Mouse (Mus musculus) heart, embryonic 16.5 days (tissue): ENCODE results near the gene Plcb2. TPM values are rescaled to one million over a fixed set of nuclear protein-coding genes. Genes with fewer than 3 reads are reported as not detected.

Experiments
- ATAC-seq: fragments of 200-750 bp; cut with Nextera tagmentation; replicated peaks from 2 replicates; pipeline ENCODE4 v1.8.0; 2017; ENCODE audit warnings: moderate number of reproducible peaks; ENCODE audit not compliant: insufficient read depth, low FRiP score; ENCODE audit errors: extremely low read depth
- H3K27ac ChIP-seq: fragments of 300-500 bp; sonication (generic); 2 replicates; pipeline ENCODE4 v1.5.1; 2014; ENCODE audit warnings: mild to moderate bottlenecking, low read length, control low read depth, moderate library complexity
- H3K27me3 ChIP-seq: fragments of 300-500 bp; sonication (generic); 2 replicates; pipeline ENCODE4 v1.6.1; 2014; ENCODE audit warnings: low read length, mixed read lengths; ENCODE audit not compliant: control insufficient read depth, insufficient read depth
- H3K36me3 ChIP-seq: fragments of 300-500 bp; sonication (generic); 2 replicates; pipeline ENCODE4 v1.6.1; 2014; ENCODE audit not compliant: control insufficient read depth, insufficient read depth
- H3K4me1 ChIP-seq: fragments of 300-500 bp; sonication (generic); 2 replicates; pipeline ENCODE4 v1.6.1; 2014; ENCODE audit warnings: low read length, mixed read lengths; ENCODE audit not compliant: control insufficient read depth, insufficient read depth
- H3K4me2 ChIP-seq: fragments of 300-500 bp; sonication (generic); 2 replicates; pipeline ENCODE4 v1.6.1; 2014; ENCODE audit warnings: low read depth, mild to moderate bottlenecking, control low read depth, low read length
- H3K4me3 ChIP-seq: fragments of 300-500 bp; sonication (generic); 2 replicates; pipeline ENCODE4 v1.5.1; 2014; ENCODE audit warnings: mild to moderate bottlenecking, control low read depth, low read length
- H3K9ac ChIP-seq: fragments of 300-500 bp; sonication (generic); 2 replicates; pipeline ENCODE4 v1.6.1; 2014; ENCODE audit warnings: low read length, control low read depth
- H3K9me3 ChIP-seq: fragments of 300-500 bp; sonication (generic); replicated peaks from 2 replicates; pipeline ENCODE4 v1.6.1; 2016; ENCODE audit warnings: low read length; ENCODE audit not compliant: control insufficient read depth
- WGBS: fragments of 180-500 bp; shearing (Covaris S2); extraction: QIAGEN DNeasy Blood & Tissue Kit; methylation state at CpG from one replicate; pipeline ENCODE4 v1.1.7; 2014; 5-methylcytosine and 5-hydroxymethylcytosine counted together
- polyA plus RNA-seq: library from polyadenylated mRNA; unstranded; fragments of >200 nt; fragmentation: Nextera tagmentation; extraction: Ambion mirVana; gene quantifications from 2 replicates; pipeline ENCODE4 v1.2.1, GENCODE M21; 2015

Gene Plcb2
- polyA plus RNA-seq, 1 experiment from 2014 or later, result 3.4 TPM

DNA sequence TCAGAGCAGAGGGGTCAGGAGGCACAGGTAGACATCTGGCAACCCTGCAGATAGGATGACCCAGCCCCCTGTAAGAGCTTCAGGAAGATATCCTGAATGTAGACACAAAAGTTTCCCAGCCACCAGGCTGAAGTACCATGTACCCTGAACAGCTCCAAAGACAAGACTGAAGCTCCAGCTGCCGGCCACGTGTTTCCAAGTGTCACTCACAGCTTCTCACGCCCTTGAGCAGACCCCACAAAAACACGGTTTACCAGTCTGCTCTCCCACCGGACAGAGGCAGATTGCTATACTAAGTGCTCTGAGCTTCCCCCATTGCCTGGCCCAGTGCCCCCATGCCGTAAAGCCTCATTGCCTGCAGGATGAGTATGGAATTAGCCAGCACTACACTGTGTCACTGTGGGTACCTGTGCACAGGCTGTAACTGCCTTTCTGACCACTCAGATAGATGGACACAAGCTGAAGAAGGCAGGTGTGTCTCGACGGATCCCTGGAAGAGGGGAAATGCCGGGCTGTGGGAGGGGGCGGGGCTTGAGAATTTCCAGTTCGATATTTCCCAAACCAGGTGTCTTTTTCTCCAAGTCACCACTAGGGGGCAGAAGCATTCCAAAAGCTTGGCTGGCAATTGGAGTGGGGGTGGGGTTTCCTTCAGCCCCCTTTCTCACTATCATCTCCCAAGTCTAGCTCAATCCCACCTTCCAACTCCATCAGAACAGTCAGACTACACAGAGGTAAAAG lies 36.0 kb upstream of the Plcb2 start:
- no peak overlapping the region for H3K4me3 ChIP-seq
- H3K4me2 ChIP-seq, result no peak overlapping the region
- H3K36me3 ChIP-seq, result no peaks in the 10 kb centered on the region
- WGBS, result 21% methylated on average over 11 of the region's 11 CpGs
- no peaks in the 10 kb centered on the region for H3K27me3 ChIP-seq
- no peak overlapping the region for H3K9ac ChIP-seq
- H3K4me1 ChIP-seq, result peaks cover 52% of the 10 kb centered on the region
- ATAC-seq, result no peak
- peak overlapping the region; percentile 20; the same call in 1 of the 2 replicates for H3K27ac ChIP-seq
- no peaks in the 10 kb centered on the region for H3K9me3 ChIP-seq

DNA sequence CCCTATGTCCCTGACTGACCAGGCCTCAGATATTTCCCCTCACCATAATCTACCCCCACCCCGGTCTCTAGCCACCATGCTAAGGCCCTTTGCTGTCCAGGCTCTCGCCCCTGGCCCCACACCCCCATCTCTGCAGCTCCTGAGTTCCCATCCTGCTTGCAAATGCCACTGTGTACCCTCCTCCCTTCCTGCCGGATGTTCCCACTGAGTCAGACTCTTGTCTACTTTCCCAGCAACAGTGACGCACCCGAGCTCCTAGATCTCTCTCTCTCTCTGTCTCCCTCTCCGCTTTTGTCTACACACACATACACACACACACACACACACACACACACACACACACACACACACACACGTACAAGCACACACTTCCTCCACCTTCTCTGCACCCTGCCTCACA lies 35.2 kb upstream of the Plcb2 start:
- no peak for ATAC-seq
- Histone ChIP-seq H3K9ac (peak overlapping the region; percentile 63), H3K4me1 (peaks cover 52% of the 10 kb centered on the region)

DNA sequence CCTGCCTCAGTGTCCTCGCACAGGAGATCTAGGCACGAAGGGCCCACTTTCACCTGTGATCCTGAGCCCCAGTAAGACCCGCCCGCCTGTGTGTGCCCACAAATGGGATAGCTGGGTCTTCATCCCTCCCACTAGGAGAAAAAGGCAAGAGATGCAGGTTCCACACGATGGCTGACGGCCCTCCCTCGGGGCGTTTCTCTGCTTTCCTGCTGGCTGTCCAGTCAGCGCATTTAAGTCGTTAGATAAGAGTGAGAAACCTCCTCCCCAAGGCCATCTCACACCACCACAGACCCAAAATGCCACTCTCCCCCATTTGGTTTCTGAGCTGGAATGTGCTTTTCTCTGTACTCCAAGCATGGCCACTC lies 34.5 kb upstream of the Plcb2 start:
- no peaks in the 10 kb centered on the region for H3K27me3 ChIP-seq
- H3K4me3 ChIP-seq, result peak overlapping the region; percentile 42
- no peaks in the 10 kb centered on the region for H3K36me3 ChIP-seq
- H3K9ac ChIP-seq, result peak overlapping the region; percentile 63
- ATAC-seq, result 0 out of 2 replicates have a peak, but pooled peaks have one; percentile 0
- H3K4me2 ChIP-seq, result peak overlapping the region; percentile 71
- peaks cover 52% of the 10 kb centered on the region for H3K4me1 ChIP-seq
- no peaks in the 10 kb centered on the region for H3K9me3 ChIP-seq
- WGBS, result 13% methylated on average over 10 of the region's 10 CpGs
- H3K27ac ChIP-seq, result peak overlapping the region; percentile 99

More for the DNA sequence above, 35.2 kb upstream of the Plcb2 start:
- 70% methylated on average over 7 of the region's 7 CpGs for WGBS
- H3K36me3 ChIP-seq, result no peaks in the 10 kb centered on the region
- no peak overlapping the region for H3K4me2 ChIP-seq
- no peak overlapping the region for H3K4me3 ChIP-seq
- H3K9me3 ChIP-seq, result no peaks in the 10 kb centered on the region
- H3K27ac ChIP-seq, result peak overlapping the region; percentile 99
- H3K27me3 ChIP-seq, result no peaks in the 10 kb centered on the region

DNA sequence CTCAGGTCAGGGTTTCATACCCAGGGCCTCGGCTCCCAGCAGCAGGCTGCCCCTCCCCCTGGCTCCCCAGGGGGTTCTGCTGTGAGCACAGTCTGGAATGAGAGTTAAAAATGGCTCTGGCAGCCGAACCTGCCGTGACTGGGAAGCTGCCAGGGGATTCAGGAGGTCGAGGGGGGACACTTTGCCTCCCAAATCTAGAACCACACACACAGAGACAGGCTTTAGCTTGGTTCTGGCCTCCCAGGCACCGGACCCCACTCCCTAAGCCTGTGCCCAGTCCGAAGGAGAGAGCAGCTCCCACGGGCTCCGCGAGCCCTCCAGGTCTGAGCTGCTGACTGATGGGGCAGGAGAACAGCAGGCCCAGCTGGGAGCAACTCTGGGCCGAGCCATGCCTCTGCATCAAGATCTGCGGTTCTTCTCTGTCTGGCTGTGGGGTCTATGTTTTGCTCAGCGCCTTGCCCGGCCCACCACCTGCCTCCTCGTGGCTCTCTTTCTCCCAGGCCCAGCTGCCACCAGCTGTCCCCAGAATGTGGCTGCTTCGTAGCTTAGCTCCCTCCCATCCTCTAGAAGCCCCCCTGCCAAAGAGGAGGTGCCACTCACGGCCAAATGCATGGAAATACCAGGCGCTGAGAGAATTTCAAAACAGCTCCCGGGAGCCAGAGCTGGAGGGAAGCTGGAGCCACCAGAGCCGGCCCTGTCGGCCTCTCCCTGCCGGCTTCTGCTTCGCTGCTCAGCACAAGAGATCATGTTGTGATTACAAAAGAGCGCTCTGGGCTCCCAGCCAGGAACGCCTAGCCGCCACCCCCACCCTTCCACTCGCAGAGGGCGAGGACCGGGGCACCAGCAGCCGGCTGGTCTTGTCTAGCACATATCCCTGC lies 33.9 kb upstream of the Plcb2 start, which contains the start of gene Ccdc9b:
TSS of gene Ccdc9b (minus strand) at position 756 of the 878 bp plus-strand sequence.
- H3K4me1 ChIP-seq, result peaks cover 52% of the 10 kb centered on the region
- no peaks in the 10 kb centered on the region for H3K27me3 ChIP-seq
- no peaks in the 10 kb centered on the region for H3K9me3 ChIP-seq
- WGBS, result 7% methylated on average over 29 of the region's 29 CpGs
- H3K4me2 ChIP-seq, result peak within 1 kb of the TSS; percentile 71
- H3K9ac ChIP-seq, result peak within 1 kb of the TSS; percentile 63
- H3K36me3 ChIP-seq, result no peaks in the 10 kb centered on the region
- peak; percentile 78 for ATAC-seq
- peak within 1 kb of the TSS; percentile 99 for H3K27ac ChIP-seq
- H3K4me3 ChIP-seq, result peak within 1 kb of the TSS; percentile 42

DNA sequence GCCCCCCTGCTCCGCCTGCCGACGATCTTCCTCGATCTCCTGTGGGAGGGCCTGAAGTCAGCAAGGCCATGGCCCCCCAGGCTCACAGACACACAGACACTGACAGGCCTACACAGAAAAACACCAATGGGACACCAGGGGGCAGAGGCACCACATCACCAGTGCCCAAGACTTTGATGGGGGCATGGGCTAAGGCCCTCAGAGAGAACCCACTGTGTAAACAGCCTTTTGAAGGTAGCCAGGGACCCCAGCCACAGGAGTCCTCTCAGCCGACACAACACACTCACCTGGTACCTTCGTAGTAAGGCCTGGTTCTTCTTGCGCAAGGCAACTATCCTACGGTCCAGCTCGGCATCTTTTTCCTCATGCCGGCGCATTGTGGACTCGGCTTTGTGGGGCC lies 33.1 kb upstream of the Plcb2 start:
- Histone ChIP-seq H3K4me3 (peak overlapping the region; percentile 42; the same call in 1 of the 2 replicates), H3K36me3 (no peaks in the 10 kb centered on the region), H3K9ac (peak overlapping the region; percentile 63), H3K27me3 (no peaks in the 10 kb centered on the region), H3K4me1 (peaks cover 50% of the 10 kb centered on the region), H3K9me3 (no peaks in the 10 kb centered on the region), H3K27ac (peak overlapping the region; percentile 99), H3K4me2 (peak overlapping the region; percentile 71)
- WGBS, result 76% methylated on average over 12 of the region's 12 CpGs
- ATAC-seq, result no peak

DNA sequence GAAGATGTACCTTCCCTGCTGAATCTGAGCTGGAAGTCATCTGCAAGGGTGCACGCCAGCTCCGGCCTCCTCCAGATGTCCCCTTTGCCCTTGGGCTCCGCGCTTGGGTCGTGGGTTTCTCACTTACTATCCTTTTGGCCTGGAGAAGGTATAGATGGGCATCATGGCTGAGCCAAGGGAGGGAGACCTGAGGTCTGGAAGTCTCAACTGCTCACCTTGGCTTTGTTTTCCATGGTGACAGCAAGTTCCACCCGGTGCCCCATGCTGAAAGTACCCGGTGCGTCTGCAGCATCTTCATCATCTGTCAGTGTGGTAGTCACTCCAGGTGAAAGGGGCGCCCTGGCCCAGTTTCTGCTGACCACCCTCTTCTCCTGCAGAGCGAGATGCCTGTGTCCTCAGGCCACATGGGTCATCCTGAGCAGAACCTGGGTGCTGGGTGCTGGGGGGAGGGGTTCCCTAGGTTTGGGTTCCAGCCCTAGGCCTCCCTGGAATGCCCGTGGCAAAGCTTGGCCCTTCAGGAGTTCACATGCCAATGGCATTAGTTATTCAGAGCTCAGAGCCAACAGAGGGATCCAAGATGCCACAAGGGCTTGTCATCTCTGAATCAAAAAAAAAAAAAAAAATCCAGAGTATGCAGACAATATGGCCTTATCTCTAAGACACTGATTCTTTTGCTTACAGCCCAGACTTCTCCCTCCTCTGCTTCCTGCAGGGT lies 32.2 kb upstream of the Plcb2 start:
- Histone ChIP-seq H3K9ac (peak overlapping the region; percentile 8; the same call in 1 of the 2 replicates), H3K27ac (peak overlapping the region; percentile 99; the same call in 1 of the 2 replicates), H3K4me1 (peaks cover 50% of the 10 kb centered on the region), H3K27me3 (no peaks in the 10 kb centered on the region), H3K4me2 (no peak overlapping the region), H3K9me3 (no peaks in the 10 kb centered on the region), H3K36me3 (no peaks in the 10 kb centered on the region), H3K4me3 (no peak overlapping the region)
- ATAC-seq, result no peak
- WGBS, result 78% methylated on average over 11 of the region's 11 CpGs

DNA sequence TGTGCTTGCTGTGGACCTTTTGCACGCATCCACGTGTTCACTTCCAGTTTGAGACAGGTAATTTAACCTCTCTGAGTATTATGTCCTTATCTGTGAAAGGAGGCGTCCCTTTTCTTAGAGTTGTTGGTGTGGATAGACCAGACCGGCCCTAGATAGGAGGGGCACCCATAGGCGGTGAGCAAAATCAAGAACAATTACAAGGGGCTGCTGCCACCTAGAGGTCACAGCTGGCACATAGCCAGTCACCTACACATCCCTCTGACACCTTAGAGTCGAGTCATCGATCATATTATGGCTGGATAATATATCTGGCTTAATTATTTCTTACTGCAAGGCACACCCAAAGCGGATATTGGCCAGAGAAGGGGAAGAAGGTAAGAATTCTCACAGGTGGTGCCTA lies 31.6 kb upstream of the Plcb2 start:
- no peak for ATAC-seq
- Histone ChIP-seq H3K27ac (no peak overlapping the region), H3K9ac (no peak overlapping the region), H3K4me1 (peaks cover 50% of the 10 kb centered on the region), H3K4me2 (peak overlapping the region; percentile 29; the same call in 1 of the 2 replicates), H3K9me3 (no peaks in the 10 kb centered on the region), H3K27me3 (no peaks in the 10 kb centered on the region), H3K36me3 (no peaks in the 10 kb centered on the region), H3K4me3 (no peak overlapping the region)
- WGBS, result 12% methylated on average over 8 of the region's 8 CpGs

DNA sequence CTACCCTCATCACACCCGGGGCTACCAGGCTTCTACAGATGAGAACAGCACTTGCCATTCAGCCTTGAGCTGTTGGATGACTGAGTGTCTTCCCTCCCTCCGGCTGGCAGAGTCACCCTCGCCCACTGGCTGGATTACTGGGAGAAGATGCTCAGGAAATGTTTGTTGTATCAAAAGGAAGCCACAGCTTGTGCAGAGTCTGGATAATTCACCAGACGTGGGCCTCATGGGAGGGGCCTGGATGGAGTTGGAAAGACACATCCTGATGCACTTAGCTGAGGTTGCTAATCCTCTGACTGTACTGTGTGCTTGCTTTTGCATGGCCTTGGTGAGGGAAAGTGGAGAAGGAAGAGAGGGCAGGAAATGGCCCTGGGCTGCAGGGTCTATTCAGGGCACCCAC lies 27.9 kb upstream of the Plcb2 start:
- Histone ChIP-seq H3K36me3 (no peaks in the 10 kb centered on the region), H3K4me3 (no peak overlapping the region), H3K27me3 (no peaks in the 10 kb centered on the region), H3K4me2 (no peak overlapping the region), H3K27ac (no peak overlapping the region), H3K4me1 (peaks cover 39% of the 10 kb centered on the region), H3K9ac (no peak overlapping the region), H3K9me3 (no peaks in the 10 kb centered on the region)
- ATAC-seq, result no peak
- 73% methylated on average over 4 of the region's 4 CpGs for WGBS
